Mouse (Mus musculus) lung, adult 2 months (tissue): ENCODE results near the gene 6430531B16Rik.

Source experiments
- CTCF ChIP-seq: fragments of 200-500 bp; IDR thresholded peaks from 2 replicates; pipeline ENCODE4 v1.5.1; 2011; ENCODE audit warnings: mild to moderate bottlenecking, low read length, control low read depth; ENCODE audit not compliant: insufficient read depth
- POLR2A ChIP-seq: fragments of 200-500 bp; IDR thresholded peaks from 2 replicates; pipeline ENCODE4 v1.6.1; 2011; ENCODE audit warnings: low read depth, mild to moderate bottlenecking, control low read depth, low read length, borderline replicate concordance; ENCODE audit errors: extremely low read depth

DNA sequence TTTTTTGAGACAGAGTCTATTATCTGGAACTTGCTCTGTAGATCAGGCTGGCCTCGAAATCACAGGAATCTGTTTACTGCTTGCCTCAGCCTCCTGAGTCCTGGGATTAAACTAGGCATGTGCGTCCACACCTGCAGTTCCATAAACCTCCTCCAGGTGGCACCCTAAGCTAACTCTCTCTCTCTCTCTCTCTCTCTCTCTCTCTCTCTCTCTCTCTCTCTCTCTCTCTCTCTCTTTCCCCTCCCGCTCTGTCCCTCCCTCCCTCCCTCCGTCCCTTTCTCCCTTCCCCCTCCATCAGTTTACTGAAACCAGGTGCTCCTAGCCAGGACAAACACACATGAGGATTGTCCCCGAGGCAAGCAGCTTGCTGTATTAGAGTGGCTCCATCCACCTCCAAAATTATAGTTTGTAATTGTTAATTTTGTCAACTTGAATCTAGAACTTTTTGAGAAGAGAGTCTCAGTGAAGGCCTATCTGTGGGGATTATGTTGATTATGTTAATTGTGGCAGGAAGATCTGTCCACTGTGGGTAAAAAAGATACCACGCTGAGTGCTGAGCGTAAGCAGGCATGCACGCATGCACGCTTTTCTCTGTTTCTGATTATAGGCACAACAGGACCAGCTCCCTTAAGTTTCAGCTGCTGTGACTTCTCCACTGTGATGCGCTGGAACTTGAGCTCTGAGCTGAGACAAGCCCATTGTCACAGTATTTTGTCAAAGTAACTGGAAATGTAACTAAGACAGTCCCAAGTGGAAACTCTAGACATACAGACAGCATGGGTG is 9.0 kb downstream of the 6430531B16Rik start:
- no peak for TF ChIP-seq POLR2A
- peak; percentile 75 for TF ChIP-seq CTCF
